Mouse (Mus musculus) cerebellum, adult 9-10 months (tissue): ENCODE measurements around the gene Gstm1.
"Not testable (repeated sequence)": the region's sequence is repeated elsewhere in the genome, so short reads cannot be mapped to it uniquely, and the experiment has no call there.

ENCODE experiments used
- DNase-seq: peaks from one replicate; pipeline ENCODE4 v3.0.0; 2022

The Gstm1 gene

GRCm38 (mm10) chr3:108014098-108014973 is 3.4 kb downstream of the Gstm1 start:
- no peak for DNase-seq

DNA sequence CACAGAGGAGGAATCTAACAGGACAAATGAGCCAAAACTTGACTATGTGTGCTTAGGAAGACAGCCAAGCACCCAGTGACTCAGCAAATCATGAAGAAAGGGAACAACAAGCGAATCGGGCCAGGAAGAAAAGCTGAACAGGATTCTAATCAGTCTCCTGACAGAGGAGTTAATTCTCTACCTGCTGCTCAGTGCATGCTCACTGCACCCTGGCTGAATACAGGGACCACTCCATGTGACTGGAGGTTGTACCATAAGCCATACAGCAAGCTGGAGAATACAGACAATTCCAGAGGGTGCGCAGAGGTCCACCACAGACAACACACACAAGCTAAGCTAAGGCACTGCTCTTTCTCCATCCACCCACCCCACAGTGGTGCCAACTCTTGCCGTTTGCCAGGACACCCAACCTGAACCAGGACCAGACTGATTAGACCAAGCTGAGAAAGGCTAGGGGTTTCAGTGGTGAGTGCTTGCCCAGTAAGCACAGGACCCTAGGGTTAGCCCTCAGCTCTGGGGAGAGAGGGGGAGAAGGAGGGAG is 4.4 kb downstream of the Gstm1 start:
- DNase-seq: no peak

DNA sequence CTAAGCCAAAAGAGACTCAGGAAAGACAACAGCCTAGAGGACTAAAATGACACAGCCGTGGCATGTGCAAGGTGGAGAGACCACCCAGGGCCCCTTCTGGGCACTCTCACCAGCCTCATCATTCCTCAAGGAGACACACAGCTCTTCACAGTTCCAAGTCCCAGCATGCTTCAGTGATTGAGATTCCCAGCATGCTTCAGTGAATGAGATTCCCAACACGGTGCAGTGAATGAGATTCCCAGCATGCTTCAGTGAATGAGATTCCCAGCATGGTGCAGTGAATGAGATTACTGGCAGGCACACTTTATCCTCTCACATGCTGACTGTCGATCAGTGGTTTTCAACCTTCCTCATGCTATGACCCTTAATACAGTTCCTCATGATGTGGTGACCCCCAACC is 6.2 kb downstream of the Gstm1 start:
- no peak for DNase-seq

GRCm38 (mm10) chr3:108010286-108010685 is 7.5 kb downstream of the Gstm1 start:
- DNase-seq: no peak

- no peak for DNase-seq
These were observed 15.8 kb downstream of the Gstm1 start for GRCm38 (mm10) chr3:108002021-108002420.

DNA sequence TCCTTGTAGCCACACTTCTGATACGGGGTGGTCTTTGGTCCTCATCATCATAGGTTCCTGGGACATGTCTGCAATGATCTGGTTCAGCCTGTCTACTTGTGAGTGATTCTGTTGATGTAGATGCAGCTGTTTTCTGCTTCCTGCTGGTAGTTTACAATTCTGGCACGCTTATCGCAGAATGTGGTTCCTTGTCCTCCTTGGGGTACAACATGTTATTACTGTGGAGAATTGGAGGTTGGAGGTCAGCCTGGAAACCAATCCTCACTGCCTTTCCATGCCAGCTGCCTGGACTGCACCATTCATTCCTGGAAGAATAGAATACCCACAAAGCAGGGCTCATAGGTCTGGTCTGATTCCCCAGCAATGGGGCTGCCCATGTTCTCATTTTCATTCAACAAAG is 18.3 kb downstream of the Gstm1 start:
- no peak for DNase-seq

DNA sequence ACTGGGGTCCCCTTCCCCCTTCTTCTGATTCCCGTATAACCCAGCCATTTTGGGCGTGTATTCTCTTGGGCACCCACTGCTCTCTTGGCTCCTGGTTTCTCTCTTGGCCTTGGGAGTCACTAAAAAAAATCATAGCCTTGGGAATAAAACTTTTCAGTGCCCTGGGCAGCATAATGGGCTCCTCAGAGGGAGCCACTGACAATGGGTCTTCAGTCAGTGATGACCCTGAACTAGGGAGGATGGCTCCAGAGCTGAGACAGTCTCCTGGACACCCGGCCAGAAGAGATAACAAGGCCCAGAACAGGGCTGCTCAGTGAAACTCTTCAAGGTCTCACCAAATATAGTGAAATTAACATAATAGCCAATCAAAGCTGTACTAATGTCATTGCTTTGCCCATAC is 19.2 kb downstream of the Gstm1 start:
- no peak for DNase-seq

GRCm38 (mm10) chr3:107996576-107996975 is 21.2 kb downstream of the Gstm1 start:
- DNase-seq: no peak

GRCm38 (mm10) chr3:107995974-107996373 is 21.8 kb downstream of the Gstm1 start:
- not testable (repeated sequence) for DNase-seq

GRCm38 (mm10) chr3:107986041-107986562 is 31.7 kb downstream of the Gstm1 start, which contains the start of gene Gstm2:
Gene Gstm2 (minus strand): TSS chr3:107986453.
- DNase-seq: no peak

- DNase-seq: not testable (repeated sequence)
These were observed 32.6 kb downstream of the Gstm1 start for GRCm38 (mm10) chr3:107985141-107985540.

GRCm38 (mm10) chr3:107984471-107984870 is 33.3 kb downstream of the Gstm1 start:
- no peak for DNase-seq

DNA sequence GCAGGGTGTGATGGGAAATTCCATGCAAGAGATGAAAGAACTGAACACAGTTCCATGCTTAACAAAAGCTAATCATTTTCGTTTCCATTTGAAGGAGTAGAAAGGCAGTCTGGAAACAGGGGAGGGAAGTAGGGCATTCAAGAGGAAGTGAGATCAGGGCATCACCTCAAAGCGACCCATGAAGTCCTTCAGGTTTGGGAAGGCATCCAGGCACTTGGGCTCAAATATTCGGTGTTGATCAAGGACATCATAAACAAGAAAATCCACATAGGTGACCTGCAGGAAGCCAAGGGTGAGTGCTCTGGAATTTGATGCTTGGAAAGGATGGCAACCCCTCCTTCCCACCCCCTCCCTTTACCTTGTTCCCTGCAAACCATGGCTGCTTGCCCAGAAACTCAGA is 34.0 kb downstream of the Gstm1 start:
- no peak for DNase-seq

DNA sequence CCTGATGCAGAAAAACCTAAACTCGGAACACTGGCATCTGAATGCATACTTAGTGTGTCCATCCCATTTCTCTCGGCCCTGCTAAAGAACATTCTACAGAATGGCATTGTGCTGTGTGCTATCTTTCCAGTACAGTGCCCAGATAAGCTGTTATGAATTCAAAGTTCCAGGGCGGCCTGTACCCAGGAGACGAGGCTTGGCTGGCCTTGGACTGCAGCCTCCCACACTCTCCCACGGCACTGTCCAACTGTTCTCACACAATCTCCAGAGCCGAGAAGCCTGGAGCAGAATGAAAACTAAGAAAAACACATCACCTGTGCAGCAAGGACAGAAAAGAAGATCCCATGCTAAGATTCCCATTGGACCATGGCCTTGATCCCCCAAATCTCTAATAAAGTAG is 35.0 kb downstream of the Gstm1 start:
- no peak for DNase-seq

DNA sequence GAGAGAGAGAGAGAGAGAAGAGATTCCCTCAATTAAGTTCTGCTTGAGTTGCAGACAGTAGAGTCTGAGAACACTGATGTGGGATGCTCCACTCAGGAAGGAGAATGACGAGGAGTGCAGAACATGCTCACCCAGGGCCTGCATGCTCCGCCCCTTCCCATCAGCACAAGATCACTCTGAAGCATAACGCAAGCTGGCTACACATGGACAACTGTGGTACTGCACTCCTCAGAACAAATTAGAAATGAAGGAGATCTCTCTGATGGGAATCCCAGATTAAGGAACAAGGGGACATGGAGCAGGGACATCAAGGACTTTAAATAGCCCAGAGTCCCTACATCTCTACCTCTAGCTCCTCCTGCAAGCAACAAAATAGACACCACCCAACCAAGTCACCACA is 36.5 kb downstream of the Gstm1 start:
- no peak for DNase-seq

DNA sequence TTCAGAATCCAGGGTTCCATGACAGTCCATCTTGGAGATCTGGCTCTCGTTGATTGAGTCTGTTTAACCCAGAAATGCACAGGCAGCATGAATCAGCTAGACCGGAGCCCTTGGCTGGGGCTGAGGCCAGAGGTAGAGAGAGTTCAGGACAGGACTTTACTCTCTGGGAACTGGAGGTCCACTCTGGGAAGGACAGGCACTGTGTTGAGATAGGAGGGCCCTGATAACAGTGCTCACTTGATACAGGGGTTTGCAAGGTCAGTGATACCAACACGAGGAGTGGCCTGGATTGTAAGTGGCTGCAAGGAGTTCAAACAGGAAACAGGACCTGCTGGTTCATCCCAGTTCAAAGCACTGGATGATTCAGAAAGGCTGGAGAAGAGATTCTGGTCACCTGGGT is 40.1 kb downstream of the Gstm1 start:
- DNase-seq: no peak

DNA sequence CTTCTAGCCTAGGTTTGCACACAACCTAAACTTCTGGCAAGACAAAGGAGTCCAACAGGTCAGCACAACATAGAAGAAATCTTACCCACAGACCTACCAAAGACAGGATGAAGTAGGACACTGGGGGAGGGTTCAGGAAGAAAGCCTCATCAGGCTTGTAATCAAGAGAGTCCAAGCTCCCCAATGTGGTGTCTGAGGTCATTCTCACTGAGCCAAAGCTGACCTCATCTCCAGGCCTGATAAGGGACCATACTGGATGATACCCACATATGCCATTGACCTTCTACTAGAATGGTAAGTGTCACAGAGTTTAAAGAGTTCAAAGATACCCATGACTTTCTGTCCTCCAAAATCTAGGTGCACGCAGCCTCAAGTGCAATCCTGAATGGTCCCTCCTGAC is 43.5 kb downstream of the Gstm1 start:
- no peak for DNase-seq

DNA sequence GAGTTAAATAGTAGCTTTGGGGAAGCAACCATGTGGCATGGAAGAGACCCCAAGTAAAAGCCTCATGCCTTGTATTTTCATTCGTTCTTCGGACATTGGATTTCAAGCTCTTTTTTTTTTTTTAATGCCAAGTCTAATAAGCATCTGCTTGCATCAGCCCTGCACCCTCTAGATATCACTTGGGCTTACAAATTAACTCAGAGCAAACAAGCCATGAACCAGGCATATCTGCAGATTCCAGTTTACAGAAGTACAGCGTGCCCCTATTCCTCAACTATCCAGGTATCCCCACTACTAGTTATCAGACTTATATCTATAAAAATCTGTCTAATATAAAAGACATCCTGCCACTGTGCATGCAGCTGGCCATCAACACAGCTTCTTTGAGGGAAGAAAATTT is 45.7 kb downstream of the Gstm1 start:
- DNase-seq: no peak

DNA sequence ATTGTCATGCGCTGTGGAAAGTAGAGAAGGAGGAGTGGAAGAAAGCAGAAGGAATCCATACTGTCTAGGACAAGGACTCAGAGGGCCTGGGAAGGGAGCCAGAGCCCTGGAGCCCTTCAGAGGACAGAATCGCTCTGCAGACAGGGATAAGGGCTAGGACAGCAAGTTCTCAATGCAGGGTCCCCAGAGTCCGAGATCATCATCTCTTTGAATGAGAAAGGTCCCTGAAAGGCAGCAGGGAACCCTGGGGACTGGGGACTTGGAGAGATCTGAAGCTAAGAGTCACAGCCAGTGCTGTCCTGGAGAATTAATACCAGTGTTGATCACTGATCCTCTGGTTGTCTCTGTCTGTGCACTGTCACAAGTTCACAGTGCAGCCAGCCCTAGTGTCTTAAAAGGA is 46.7 kb downstream of the Gstm1 start:
- DNase-seq: not testable (repeated sequence)

DNA sequence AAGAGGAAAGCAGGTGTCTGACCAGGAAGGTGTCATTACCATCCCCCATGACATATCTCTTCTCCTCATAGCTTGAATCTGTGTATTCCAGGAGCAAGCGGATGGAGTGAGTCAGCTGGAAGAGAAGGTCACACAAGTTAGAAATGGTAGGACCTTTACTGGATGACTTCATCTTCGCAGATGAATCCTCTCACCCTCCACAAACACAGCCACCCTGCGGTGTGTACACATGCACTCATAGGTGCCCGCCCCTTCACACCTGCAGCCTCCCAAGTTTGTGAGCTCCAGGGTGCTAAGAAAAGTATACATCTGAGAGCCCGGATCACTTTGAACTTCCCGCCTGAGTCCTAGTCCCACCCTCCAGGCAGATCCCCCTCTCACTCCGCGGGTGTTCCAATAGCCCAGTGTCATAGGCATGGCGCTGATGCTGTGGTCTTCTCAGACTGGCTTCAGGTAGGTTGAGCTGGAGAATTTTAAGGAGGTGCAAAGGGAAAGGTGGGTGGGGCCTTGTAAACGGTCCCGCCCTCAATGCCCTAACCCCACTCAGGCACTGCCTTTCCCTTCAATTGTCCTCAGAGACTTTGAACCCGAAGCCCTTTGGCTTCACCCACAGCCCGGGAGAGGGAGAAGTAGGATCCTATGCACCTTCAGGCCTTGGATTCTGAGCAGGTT is 48.9 kb downstream of the Gstm1 start, which contains the start of gene Gstm3:
Gene Gstm3, minus strand, starts transcription at position 560 of the 672 bp plus-strand sequence.
- no peak for DNase-seq

DNA sequence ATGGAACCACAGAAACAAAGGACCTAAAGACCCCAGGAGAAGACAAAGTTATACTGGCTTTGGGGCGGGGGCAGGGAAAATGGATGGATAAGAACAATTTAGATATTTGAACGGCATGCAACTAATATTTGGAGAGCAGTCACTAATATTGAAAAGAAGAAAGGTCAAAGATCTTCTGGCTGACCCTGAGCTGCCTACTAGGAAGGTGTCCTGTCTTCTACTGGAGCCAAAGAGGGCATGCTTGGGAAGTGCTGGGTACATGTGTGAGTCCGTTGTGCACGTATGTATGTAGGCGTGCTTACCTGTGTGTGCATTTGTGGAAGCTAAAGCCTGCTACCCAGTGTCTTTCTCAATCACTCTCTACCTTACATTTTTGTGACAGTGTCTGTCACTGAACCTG is 51.1 kb downstream of the Gstm1 start:
- no peak for DNase-seq

DNA sequence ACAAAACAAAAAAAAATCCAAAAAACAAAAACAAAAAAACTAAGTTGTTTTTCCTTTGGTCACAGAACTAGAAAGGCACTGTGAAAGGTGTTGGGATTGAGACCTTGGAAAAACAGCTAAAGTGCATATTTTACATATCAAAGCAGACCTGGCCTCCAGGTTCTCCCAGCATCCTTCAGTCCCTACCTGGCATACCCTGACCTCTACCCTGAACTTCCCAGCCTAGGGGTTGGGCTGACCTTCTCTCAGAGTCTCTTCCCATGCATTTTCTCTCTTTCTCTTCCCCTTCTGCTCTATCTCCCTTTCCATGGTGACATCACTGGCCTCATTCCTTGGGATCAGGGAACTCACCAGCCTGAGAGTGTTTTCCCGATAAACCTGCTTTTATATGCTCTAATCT is 52.2 kb downstream of the Gstm1 start:
- no peak for DNase-seq

DNA sequence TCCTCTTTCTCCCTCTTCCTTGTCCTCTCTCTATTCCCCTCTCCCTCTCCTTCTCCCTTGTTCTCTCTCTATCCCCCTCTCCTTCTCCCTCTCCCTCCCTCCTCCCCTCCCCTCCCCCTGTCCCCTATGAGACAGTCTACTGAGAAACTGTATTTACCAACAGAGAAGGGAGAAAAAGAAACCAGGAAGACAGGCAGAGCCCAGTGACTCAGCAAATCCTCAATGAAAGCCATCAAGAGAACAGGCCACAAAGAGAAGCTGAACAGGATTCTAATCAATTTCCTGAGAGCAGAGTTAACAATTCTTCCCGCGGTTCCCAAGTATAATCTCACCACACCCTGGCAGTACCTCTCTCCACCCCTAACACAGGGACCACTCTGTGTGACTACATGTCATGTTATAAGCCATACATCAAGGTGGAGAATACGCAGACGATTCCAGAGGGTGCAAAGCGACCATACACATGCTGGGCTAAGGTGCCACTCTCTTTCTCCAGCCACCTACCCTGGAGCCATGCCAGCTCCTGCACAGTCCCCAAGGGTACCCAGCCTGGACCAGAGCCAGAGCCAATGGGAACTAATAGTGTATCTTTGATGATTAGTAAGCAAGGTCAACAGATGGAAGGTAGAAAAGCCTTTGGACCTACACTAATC is 53.0 kb downstream of the Gstm1 start:
- no peak for DNase-seq
